Mouse (Mus musculus) gastrocnemius, postnatal 36 days (tissue): ENCODE results near the gene Myo1d. TPM values are rescaled to one million over a fixed set of nuclear protein-coding genes. Genes with fewer than 3 reads are reported as not detected.
A peak's percentile ranks its signal among the peaks of the same experiment; 100 is the strongest.

Experiments used
- DNase-seq, 2 experiments: peaks; one replicate each; pipeline ENCODE4 v3.0.0; 2022
- intact Hi-C: fragments of 180-260 bp; cut with DNase I; formaldehyde crosslinking; loops from one replicate; pipeline ENCODE4 v1.15.1; 2025
- total RNA-seq, 2 experiments: library from RNA; stranded (reverse); gene quantifications; 2 replicates each; pipeline ENCODE4 v1.2.3; 2021

Gene Myo1d
- total RNA-seq, 2 experiments from 2014 or later: 3.0 to 3.5 TPM

- no peak for DNase-seq
- intact Hi-C loops: no loop called here
Measured at GRCm38 (mm10) chr11:80512313-80513056, 267.3 kb downstream of the Myo1d start.

GRCm38 (mm10) chr11:80510124-80510523 is 269.7 kb downstream of the Myo1d start:
- no peak for DNase-seq
- intact Hi-C loops: no loop called here

GRCm38 (mm10) chr11:80509176-80509506 is 270.7 kb downstream of the Myo1d start:
- no peak for DNase-seq
- intact Hi-C loops: no loop called here

DNA sequence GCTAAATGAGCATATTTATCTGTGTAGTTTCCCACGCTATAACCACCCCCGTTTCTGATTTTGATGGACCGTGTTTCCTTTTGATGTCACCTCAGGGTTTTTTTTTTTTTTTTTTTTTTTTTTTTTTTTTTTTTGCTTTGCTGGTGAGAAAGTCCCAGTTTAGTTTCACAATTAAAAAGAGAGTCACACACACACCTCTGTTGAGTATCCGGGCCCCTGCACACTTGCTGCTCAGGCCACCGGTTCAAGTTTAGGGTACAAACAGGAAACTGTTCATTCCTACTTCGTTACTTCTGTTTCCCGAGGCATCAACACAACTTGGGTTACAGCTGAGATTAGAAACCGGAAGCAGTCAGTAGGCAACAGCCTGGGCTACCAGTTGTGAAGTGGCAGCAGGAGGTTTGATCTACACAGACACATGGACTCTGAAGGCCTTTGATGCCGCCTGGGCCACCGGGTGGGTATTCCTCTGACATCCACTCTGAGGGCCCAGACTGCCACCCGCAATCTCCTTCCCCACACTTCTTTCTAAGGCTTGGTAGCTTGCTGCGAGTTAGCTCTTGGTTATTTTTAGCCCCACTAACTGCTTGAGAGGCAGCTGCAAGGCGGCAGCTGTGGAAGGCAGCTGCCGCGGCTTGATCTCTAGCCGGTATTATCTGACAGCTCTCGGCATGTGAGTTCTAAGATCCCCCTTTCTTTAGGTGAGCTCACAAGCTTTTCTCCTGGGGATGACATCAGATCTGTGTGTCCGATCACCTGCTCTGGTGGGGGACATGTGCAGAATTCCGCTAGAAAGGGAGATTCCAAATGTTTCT is 271.3 kb downstream of the Myo1d start:
- peak in 1 of 2 experiments; percentile 42 for DNase-seq
- intact Hi-C loops: no loop called here

DNA sequence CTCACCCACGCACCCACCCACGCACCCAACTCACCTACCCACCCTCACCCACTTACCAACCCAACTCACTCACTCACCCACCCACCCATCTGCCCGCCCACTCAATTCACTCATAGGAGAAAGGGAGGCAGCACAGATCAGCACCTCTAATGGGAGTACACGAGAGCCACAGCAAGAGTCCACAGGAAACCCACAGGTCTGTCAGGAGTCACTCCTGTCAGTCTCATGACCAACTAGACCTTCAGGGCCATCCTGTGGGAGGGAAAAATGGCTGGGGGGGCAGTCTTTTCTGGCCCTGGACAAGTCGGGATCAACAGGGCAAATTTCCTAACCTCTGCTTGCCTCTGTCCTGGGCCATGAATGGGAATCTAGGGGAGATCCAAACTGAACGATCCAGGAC is 272.0 kb downstream of the Myo1d start:
- intact Hi-C loops: no loop called here
- no peak for DNase-seq

DNA sequence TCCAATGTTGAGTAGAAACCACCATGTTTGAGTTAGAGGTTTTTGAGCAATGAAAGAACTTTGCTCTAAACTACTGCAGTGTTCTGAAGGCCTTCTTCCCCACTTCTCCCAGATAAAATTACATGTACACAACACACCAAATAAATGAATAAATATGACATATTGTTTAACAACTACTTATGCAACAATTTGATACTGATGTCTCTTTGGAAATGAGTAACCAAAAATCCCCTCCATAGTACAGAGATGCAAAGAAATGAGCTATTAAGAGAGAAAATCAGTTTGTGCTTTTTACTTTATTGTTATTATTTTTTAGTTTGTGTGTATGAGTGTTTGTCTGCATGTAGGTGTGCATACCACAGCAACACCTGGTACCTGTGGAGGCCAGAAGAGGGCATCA is 273.3 kb downstream of the Myo1d start:
- intact Hi-C loops: no loop called here
- no peak for DNase-seq

GRCm38 (mm10) chr11:80505581-80505980 is 274.2 kb downstream of the Myo1d start:
- intact Hi-C loops: no loop called here
- no peak for DNase-seq

DNA sequence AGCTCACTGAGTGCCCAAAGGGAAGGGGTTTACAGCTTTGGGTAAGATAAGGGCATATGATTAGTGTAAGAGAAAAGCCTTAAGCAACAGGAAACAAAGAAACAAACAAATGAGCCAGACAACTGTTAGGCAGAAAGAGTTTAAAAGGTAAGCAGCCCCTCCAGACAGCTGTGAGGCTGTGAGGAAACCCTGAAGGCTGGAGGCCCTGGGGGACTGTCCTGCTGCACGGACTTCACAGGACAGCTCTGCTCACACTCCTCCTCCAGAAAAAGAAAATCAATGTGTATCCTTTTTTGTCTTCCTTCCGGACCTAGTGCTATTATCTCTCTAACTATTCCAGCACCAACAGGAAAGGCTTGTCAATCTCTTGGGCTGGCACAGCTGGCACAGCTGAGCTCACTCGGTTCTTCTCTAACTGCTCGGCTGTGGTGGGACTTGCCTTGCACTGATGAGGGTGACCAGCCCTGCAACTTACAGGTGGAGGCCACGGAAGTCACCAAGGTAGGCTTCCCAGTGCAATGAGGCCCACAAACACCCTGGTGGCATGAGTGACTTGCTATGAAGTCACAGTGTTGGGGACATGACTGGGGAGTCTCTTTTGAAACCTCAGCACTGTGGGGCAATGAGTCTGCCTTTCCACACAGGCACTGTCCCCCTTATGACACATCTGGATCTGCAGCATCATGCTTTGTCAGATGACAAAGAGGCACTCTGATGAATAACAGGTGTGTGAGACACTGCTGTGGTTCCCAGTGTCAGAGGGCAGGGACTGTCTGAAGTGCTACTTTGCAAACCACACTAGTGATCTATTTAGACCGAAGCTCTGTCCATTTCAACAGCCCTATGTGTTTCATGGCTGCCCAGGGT is 275.1 kb downstream of the Myo1d start:
- DNase-seq: no peak
- intact Hi-C loops: no loop called here

GRCm38 (mm10) chr11:80503726-80504452 is 275.9 kb downstream of the Myo1d start:
- intact Hi-C loops: no loop called here
- no peak for DNase-seq

GRCm38 (mm10) chr11:80503281-80503680 is 276.5 kb downstream of the Myo1d start:
- intact Hi-C loops: no loop called here
- no peak for DNase-seq

- intact Hi-C loops: no loop called here
- no peak for DNase-seq
Measured at GRCm38 (mm10) chr11:80499550-80499952, 280.3 kb downstream of the Myo1d start.

- DNase-seq: no peak
- intact Hi-C loops: no loop called here
Measured at GRCm38 (mm10) chr11:80498328-80499070, 281.3 kb downstream of the Myo1d start.

GRCm38 (mm10) chr11:80497225-80497919 is 282.5 kb downstream of the Myo1d start:
- intact Hi-C loops: no loop called here
- no peak for DNase-seq

DNA sequence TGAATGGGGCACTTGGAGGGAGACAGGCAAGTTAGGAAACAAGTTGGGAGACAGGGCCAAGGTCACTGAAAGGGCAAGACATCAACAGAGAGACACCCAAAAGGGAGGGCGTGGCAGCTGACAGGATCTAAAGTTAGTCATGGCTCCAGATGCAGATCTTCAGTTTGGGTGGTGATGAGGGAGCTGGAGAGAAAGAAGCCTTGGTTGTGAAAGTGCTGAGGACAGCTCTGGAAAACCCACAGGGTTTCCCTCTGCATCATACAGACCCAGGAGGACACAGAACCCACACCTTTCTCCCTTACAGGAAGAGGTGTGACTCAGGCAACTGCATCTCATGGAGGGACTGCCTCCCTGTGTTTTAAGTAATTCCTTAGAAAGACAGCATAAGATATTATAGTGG is 283.2 kb downstream of the Myo1d start:
- no peak for DNase-seq
- intact Hi-C loops: no loop called here

DNA sequence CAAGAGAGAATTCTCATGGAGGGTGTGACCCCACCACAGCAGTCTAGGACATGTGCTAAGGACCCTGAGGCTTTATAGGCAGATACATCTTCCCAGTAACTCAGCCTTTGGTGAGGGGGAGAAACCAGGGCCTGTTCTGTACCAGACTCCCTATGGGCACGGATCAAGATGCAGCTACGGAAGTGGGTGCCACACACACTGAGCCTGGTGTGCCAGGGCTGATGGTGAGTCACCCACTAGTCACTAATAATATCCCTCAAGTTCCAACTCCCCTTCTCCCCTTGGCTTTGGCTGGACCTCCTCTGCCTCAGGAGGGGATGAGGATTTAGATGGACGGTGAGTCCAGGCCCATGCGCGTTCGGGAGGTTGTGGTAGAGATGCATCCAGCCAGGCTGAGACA is 283.9 kb downstream of the Myo1d start:
- DNase-seq: no peak
- intact Hi-C loops: no loop called here

DNA sequence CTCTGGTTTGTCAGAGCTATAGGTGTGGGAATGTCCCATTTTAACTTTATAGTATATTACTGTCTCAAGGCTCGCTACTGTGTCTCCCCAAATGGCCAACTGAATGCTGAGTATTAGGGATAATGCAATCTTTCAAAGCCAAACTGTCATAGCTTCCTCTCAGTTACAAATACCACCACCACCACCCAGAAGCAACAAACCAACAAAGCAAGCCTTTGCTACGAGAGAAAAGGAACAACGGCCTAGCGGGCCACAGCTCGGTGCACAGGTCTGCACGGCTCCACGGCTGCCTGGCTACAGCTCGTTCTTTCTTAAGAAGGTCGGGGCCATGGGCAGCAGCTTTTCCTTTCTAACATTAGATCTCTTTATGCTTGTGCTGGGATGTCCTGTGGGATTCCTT is 285.0 kb downstream of the Myo1d start:
- intact Hi-C loops: no loop called here
- no peak for DNase-seq

GRCm38 (mm10) chr11:80493186-80493585 is 286.6 kb downstream of the Myo1d start:
- intact Hi-C loops: no loop called here
- DNase-seq: no peak

- intact Hi-C loops: no loop called here
- DNase-seq: no peak
Measured at GRCm38 (mm10) chr11:80490831-80491230, 289.0 kb downstream of the Myo1d start.

DNA sequence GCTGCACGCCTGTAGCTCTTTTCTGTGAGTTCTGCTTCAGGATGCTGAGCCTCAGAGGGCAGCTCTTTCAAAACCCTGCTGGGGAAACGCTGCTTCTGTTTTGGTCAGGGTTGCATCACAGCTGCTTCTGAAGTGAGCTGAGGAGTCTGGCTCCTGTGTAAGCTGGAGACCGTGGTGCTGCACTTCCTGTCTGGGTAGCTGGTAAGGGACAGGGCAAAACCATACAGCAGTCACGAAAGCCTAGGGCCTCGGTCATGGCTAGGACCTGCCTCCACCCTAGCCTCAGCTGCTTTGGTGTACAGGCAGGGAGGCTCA is 290.0 kb downstream of the Myo1d start:
- intact Hi-C loops: no loop called here
- no peak for DNase-seq
